In the genomic region with DNA sequence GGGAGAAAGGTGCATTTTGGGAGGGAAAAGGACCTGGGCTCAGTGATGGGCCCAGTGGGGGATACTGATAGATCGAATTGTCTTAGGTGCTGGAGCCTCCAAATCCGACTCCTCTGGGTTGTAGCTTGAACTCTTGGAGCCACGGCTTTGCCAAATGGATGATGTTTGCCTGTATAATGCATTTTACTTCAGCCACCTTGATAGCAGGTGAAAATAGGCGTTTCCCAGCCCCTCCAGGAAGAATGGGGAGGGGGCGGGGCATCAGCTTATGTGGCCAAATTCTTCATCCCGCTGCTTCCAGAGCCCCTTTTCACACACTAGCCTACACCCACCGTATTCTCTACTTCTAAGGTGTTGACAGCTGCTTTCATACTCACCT, we compare ENCODE assay signal across 10 mouse cellular contexts. TPM values are rescaled to one million over a fixed set of nuclear protein-coding genes. Genes with fewer than 3 reads are reported as not detected.
DNase-seq lines count a peak whose midpoint lies in the region; ATAC-seq and TF ChIP-seq lines count a peak whose summit lies in the region.
"Had no signal": no experiment of that assay in that cellular context is flagged by ENCODE, and none has a peak within 500 bp of the region (broad histone marks: within the 10 kb centered on the region; RNA-seq: fewer than 3 reads in every experiment).

No protein-coding gene starts in this region.

- peak overlapping the region; percentile 84 for H3K27ac ChIP-seq in layer of hippocampus, adult 2 months
- no peak overlapping the region for H3K27ac ChIP-seq in forebrain, embryonic 12.5 days
- no peak overlapping the region for H3K27ac ChIP-seq in intestine, embryonic 15.5 days
- H3K27ac ChIP-seq in neural tube, embryonic 13.5 days (replicated peaks), result peak overlapping the region; percentile 92; the same call in 1 of the 2 replicates

- no peak for DNase-seq in layer of hippocampus, adult 2 months (ENCODE audit: low spot score in 2 of 2)
- DNase-seq in layer of hippocampus, adult 18-20 months (ENCODE audit: low spot score in 2 of 2), result no peak
- DNase-seq in layer of hippocampus, postnatal 10 days (ENCODE audit: low spot score in 2 of 2), result no peak
- no peak for DNase-seq in cerebellum, postnatal 36 days
- DNase-seq in kidney, postnatal 14 days, result no peak
- DNase-seq: kidney, postnatal 10 days had no signal

- no peaks in the 10 kb centered on the region for H3K27me3 ChIP-seq in forebrain, embryonic 12.5 days
- H3K27me3 ChIP-seq in intestine, embryonic 15.5 days (replicated peaks), result no peaks in the 10 kb centered on the region
- no peaks in the 10 kb centered on the region for H3K27me3 ChIP-seq in neural tube, embryonic 13.5 days

- H3K36me3 ChIP-seq in forebrain, embryonic 12.5 days (replicated peaks), result no peaks in the 10 kb centered on the region
- H3K36me3 ChIP-seq in intestine, embryonic 15.5 days, result no peaks in the 10 kb centered on the region
- H3K36me3 ChIP-seq in neural tube, embryonic 13.5 days, result 0 out of 2 replicates have a peak, but pooled peaks cover 4% of the 10 kb centered on the region

- H3K4me1 ChIP-seq in forebrain, embryonic 12.5 days, result peaks cover 44% of the 10 kb centered on the region
- H3K4me1 ChIP-seq in intestine, embryonic 15.5 days (replicated peaks), result peaks cover 7% of the 10 kb centered on the region; the same call in 1 of the 2 replicates
- H3K4me1 ChIP-seq in neural tube, embryonic 13.5 days (replicated peaks), result peaks cover 49% of the 10 kb centered on the region

- H3K4me2 ChIP-seq in forebrain, embryonic 12.5 days, result peak overlapping the region; percentile 87
- peak overlapping the region; percentile 93 for H3K4me2 ChIP-seq in intestine, embryonic 15.5 days (replicated peaks)
- H3K4me2 ChIP-seq in neural tube, embryonic 13.5 days, result peak overlapping the region; percentile 84

- 10% methylated on average over 7 of the region's 7 CpGs for WGBS in forebrain, embryonic 12.5 days
- WGBS in intestine, embryonic 15.5 days, result 22% methylated on average over 7 of the region's 7 CpGs
- 14% methylated on average over 7 of the region's 7 CpGs for WGBS in neural tube, embryonic 13.5 days

- peak overlapping the region; percentile 74 for H3K4me3 ChIP-seq in layer of hippocampus, adult 2 months
- H3K4me3 ChIP-seq in forebrain, embryonic 12.5 days (replicated peaks), result peak overlapping the region; percentile 83
- peak overlapping the region; percentile 71 for H3K4me3 ChIP-seq in intestine, embryonic 15.5 days (replicated peaks)
- H3K4me3 ChIP-seq in neural tube, embryonic 13.5 days, result peak overlapping the region; percentile 92
- H3K4me3 ChIP-seq: erythroblast, embryonic 14.5 days had no signal

- ATAC-seq in forebrain, embryonic 12.5 days (ENCODE audit: low FRiP score), result no peak
- ATAC-seq in intestine, embryonic 15.5 days, result no peak
- ATAC-seq in neural tube, embryonic 13.5 days (ENCODE audit: low read depth), result 0 out of 2 replicates have a peak, but pooled peaks have one; percentile 4

- H3K9me3 ChIP-seq in forebrain, embryonic 12.5 days, result no peaks in the 10 kb centered on the region
- H3K9me3 ChIP-seq in intestine, embryonic 15.5 days, result no peaks in the 10 kb centered on the region
- H3K9me3 ChIP-seq in neural tube, embryonic 13.5 days, result no peaks in the 10 kb centered on the region

- H3K9ac ChIP-seq in forebrain, embryonic 12.5 days, result peak overlapping the region; percentile 93
- peak overlapping the region; percentile 68; the same call in 1 of the 2 replicates for H3K9ac ChIP-seq in intestine, embryonic 15.5 days
- peak overlapping the region; percentile 96 for H3K9ac ChIP-seq in neural tube, embryonic 13.5 days

- no peak for TF ChIP-seq CTCF in layer of hippocampus, adult 2 months (conservative IDR thresholded peaks at IDR 0.05)

RNA-seq across cellular contexts. Expression of a gene that starts 12.6 kb away (rescaled TPM):
- total RNA-seq in layer of hippocampus, adult 2 months (2021), result 10 to 100 TPM; 69.0 to 71.6 TPM
- 10 to 100 TPM; 75.9 to 82.9 TPM for total RNA-seq in layer of hippocampus, adult 18-20 months (2021)
- polyA plus RNA-seq in forebrain, embryonic 12.5 days (2016; fragmentation: Nextera tagmentation; extraction: Ambion mirVana), result 3.4 and 3.7 TPM in 2 replicates
- polyA plus RNA-seq in intestine, embryonic 15.5 days (2015; fragmentation: Nextera tagmentation; extraction: Ambion mirVana), result 0.92 TPM in 2 replicates
- polyA plus RNA-seq in neural tube, embryonic 13.5 days (2015; fragmentation: Nextera tagmentation; extraction: Ambion mirVana), result 2.9 TPM in 2 replicates
- 10 to 100 TPM; 49.1 to 50.3 TPM for total RNA-seq in layer of hippocampus, postnatal 10 days (2021)
- polyA plus RNA-seq: erythroblast, embryonic 14.5 days had no signal

RNA-seq across cellular contexts. Expression of a gene that starts 46.2 kb away (rescaled TPM):
- total RNA-seq in layer of hippocampus, adult 2 months (2021), result 10 to 100 TPM; 65.2 to 67.7 TPM
- 10 to 100 TPM; 63.0 to 67.1 TPM for total RNA-seq in layer of hippocampus, adult 18-20 months (2021)
- polyA plus RNA-seq in forebrain, embryonic 12.5 days (2016; fragmentation: Nextera tagmentation; extraction: Ambion mirVana), result 106 and 107 TPM in 2 replicates
- polyA plus RNA-seq in intestine, embryonic 15.5 days (2015; fragmentation: Nextera tagmentation; extraction: Ambion mirVana), result 77.9 and 85.6 TPM in 2 replicates
- 122 and 141 TPM in 2 replicates for polyA plus RNA-seq in neural tube, embryonic 13.5 days (2015; fragmentation: Nextera tagmentation; extraction: Ambion mirVana)
- total RNA-seq in layer of hippocampus, postnatal 10 days (2021), result 10 to 100 TPM; 74.4 to 78.0 TPM

Comparison
In these comparisons a context has a peak if more than half of its experiments do, and no peak if none do; other contexts are left out.
1. H3K27ac ChIP-seq: peak in layer of hippocampus, adult 2 months (single experiment) and neural tube, embryonic 13.5 days (single experiment); none in forebrain, embryonic 12.5 days (single experiment) and intestine, embryonic 15.5 days (single experiment).
2. Peak in every context shown above with its lines, with median percentiles within 50 percentile points of each other: H3K4me3 ChIP-seq, H3K4me2 ChIP-seq and H3K9ac ChIP-seq.